Mouse (Mus musculus): ENCODE results near the gene Cbx8.

DNA sequence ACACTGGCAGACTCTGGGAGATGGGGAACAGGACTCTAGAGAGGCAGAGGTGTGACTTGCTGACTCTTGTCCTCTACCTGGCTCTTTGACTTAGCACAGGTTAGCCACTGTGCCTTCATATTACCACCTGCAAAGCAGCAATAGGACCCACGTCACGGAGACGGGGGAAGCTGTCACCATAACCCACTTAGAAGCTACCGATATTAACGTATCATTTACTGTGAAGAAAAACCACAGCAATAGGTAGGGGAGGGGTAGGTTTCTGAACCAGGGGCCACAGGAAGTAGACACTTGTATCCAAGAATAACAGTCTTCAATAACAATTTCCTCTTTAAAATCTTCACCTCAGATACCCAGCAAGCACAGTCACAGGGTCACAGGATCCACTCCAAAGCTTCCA lies 35.0 kb upstream of the Cbx8 start:
- no peak for TF ChIP-seq POLR2A (IDR thresholded peaks at IDR 0.05; ENCODE audit: borderline replicate concordance, low read depth, low read length)
- TF ChIP-seq CTCF (IDR thresholded peaks at IDR 0.05; ENCODE audit: low read depth, low read length) = no peak

All from bone marrow macrophage, adult 2 months (primary cell).